Mouse (Mus musculus) cortical plate, adult 2 months (tissue): ENCODE data around the gene Alad. TPM values are rescaled to one million over a fixed set of nuclear protein-coding genes. Genes with fewer than 3 reads are reported as not detected.
A peak's percentile ranks its signal among the peaks of the same experiment; 100 is the strongest.
"Not testable (repeated sequence)": the region's sequence is repeated elsewhere in the genome, so short reads cannot be mapped to it uniquely, and the experiment has no call there.

Experiments used
- H3K27ac ChIP-seq: fragments of 200-500 bp; 2 replicates; pipeline ENCODE4 v1.5.1; 2012; ENCODE audit warnings: low read length, control low read depth, inconsistent platforms; ENCODE audit not compliant: insufficient read depth
- H3K4me1 ChIP-seq: fragments of 200-500 bp; 2 replicates; pipeline ENCODE4 v1.6.1; 2011; ENCODE audit warnings: low read length; ENCODE audit not compliant: control insufficient read depth, insufficient read depth
- H3K4me3 ChIP-seq: fragments of 200-500 bp; 2 replicates; pipeline ENCODE4 v1.5.1; 2011; ENCODE audit warnings: mild to moderate bottlenecking, low read length, control low read depth; ENCODE audit not compliant: insufficient read depth
- CTCF ChIP-seq: fragments of 200-500 bp; IDR thresholded peaks from 2 replicates; pipeline ENCODE4 v1.5.1; 2011; ENCODE audit warnings: mild to moderate bottlenecking, control low read depth, low read length; ENCODE audit not compliant: insufficient read depth; ENCODE audit errors: extremely low read depth
- POLR2A ChIP-seq: fragments of 200-500 bp; IDR thresholded peaks from 2 replicates; pipeline ENCODE4 v1.6.1; 2011; ENCODE audit warnings: mild to moderate bottlenecking, low read length, control low read depth; ENCODE audit not compliant: insufficient read depth; ENCODE audit errors: extremely low read depth
- polyA plus RNA-seq: library from polyadenylated mRNA; depleted of rRNA; stranded (reverse); fragments of >200 nt; gene quantifications from 2 replicates; pipeline ENCODE4 v1.2.3, GENCODE M21; 2012; rRNA removed

Alad gene
- polyA plus RNA-seq, 1 experiment, result 38.0 TPM

DNA sequence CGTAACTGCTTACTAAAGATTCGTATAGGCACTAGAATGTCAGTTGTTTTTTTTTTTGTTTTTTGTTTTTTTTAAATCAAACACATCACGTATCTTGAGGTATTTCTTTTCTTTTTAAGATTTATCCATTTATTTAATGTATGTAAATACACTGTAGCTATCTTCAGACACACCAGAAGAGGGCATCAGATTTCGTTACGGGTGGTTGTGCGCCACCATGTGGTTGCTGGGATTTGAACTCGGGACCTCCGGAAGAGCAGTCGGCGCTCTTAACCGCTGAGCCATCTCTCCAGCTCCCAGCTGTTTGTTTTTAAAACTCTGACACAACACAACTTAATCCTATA is 40.2 kb downstream of the Alad start:
- 0 out of 2 replicates have a peak, but pooled peaks have one; percentile 5 for TF ChIP-seq CTCF
- peak overlapping the region; percentile 20 for H3K4me3 ChIP-seq
- not testable (repeated sequence) for H3K4me1 ChIP-seq, H3K27ac ChIP-seq

- Histone ChIP-seq H3K4me1 (no peaks in the 10 kb centered on the region; the same call in 1 of the 2 replicates), H3K27ac (no peak overlapping the region), H3K4me3 (no peak overlapping the region)
- no peak for TF ChIP-seq POLR2A
Measured at GRCm38 (mm10) chr4:62477542-62478244, 42.0 kb downstream of the Alad start.

DNA sequence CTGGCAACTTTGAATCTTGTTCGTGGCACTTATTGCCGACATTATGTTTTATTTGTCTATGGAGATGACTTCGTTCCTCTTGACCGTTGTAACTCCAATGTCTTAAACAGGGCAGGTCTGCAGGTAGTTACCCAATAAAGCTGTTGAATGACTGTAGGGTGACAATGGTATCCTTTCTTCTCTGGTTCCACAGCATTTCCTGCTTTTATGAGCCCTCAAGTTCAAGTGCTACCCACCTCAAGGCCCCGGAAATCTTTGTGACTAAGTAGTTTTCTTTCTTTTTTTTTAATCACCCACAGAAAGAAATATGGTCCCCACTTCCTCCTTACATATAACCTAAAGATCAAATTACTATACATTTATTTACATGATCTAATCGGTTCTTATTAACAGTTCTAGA is 43.9 kb downstream of the Alad start:
- no peak overlapping the region for H3K27ac ChIP-seq
- no peaks in the 10 kb centered on the region; the same call in 1 of the 2 replicates for H3K4me1 ChIP-seq
- no peak overlapping the region for H3K4me3 ChIP-seq
- TF ChIP-seq POLR2A (no peak), CTCF (no peak)

GRCm38 (mm10) chr4:62475131-62475530 is 44.6 kb downstream of the Alad start:
- Histone ChIP-seq H3K4me3 (no peak overlapping the region), H3K27ac (no peak overlapping the region), H3K4me1 (no peaks in the 10 kb centered on the region; the same call in 1 of the 2 replicates)
- TF ChIP-seq CTCF (no peak), POLR2A (no peak)

- Histone ChIP-seq H3K27ac (no peak overlapping the region), H3K4me1 (no peaks in the 10 kb centered on the region), H3K4me3 (no peak overlapping the region)
- TF ChIP-seq POLR2A (no peak), CTCF (no peak)
Measured at GRCm38 (mm10) chr4:62472071-62472470, 47.6 kb downstream of the Alad start.

- H3K27ac ChIP-seq, result no peak within 1 kb of the TSS
- peak; percentile 29; the same call in 1 of the 2 replicates for TF ChIP-seq POLR2A
- TF ChIP-seq CTCF, result no peak
- H3K4me3 ChIP-seq, result peak within 1 kb of the TSS; percentile 55
- no peaks in the 10 kb centered on the region for H3K4me1 ChIP-seq
Measured at GRCm38 (mm10) chr4:62470598-62471051, 49.1 kb downstream of the Alad start, which contains the start of gene Wdr31. TSS of gene Wdr31 (minus strand) at chr4:62470896.

GRCm38 (mm10) chr4:62468158-62468557 is 51.6 kb downstream of the Alad start:
- no peak for TF ChIP-seq POLR2A
- TF ChIP-seq CTCF, result no peak
- no peaks in the 10 kb centered on the region for H3K4me1 ChIP-seq

DNA sequence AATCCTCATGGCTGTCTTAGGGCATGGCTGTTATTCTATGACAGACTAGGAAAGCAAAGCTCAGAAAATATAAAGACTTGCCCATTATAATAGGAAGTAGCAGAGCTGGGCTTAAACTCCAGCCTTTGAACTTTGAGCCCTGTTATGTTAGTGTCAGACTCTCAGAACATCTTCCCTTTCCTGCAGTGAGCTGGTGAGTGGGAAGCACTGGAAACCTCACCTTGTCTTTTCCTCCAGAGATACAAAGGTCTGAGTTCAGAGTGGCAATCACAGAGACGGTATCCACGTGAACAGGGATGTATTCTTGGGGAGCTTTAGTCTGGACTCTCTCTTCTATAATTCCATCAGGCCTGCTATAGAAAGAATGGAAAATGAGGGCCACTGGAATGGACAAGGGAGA is 56.6 kb downstream of the Alad start:
- TF ChIP-seq POLR2A (no peak), CTCF (no peak)
- H3K4me3 ChIP-seq, result no peak overlapping the region
- no peak overlapping the region for H3K27ac ChIP-seq
- H3K4me1 ChIP-seq, result peaks cover 2% of the 10 kb centered on the region; the same call in 1 of the 2 replicates

More at GRCm38 (mm10) chr4:62468158-62468557, 51.6 kb downstream of the Alad start:
- Histone ChIP-seq H3K27ac (no peak overlapping the region), H3K4me3 (no peak overlapping the region)

DNA sequence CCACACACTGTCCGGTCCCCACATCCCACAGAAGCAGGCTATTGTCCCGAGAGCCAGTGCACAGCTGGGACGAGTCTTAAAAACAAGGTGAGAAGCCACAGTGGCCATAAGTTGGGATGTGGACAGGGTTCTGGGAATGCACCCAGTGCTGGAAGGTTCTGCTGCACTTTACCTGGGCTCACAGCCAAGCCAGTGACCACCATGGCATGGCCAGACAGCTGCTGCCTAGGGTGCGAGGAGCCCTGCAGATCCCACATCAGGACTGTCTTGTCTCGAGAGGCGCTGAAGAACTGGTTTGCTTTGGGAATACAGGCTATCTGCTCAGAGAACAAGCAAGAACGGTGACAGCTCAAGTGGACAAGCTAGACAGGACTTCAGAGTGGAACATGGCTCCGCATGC is 59.4 kb downstream of the Alad start:
- Histone ChIP-seq H3K27ac (no peak overlapping the region), H3K4me1 (peaks cover 2% of the 10 kb centered on the region; the same call in 1 of the 2 replicates), H3K4me3 (no peak overlapping the region)
- TF ChIP-seq POLR2A (no peak), CTCF (no peak)

Other genes with a start within 250 kb of the Alad start
- gene Fkbp15, start 159.4 kb downstream of the Alad start, polyA plus RNA-seq, result 26.1 and 27.2 TPM in 2 replicates
- 17.1 and 18.1 TPM in 2 replicates for gene Slc31a1, start 159.2 kb downstream of the Alad start, polyA plus RNA-seq
- gene Cdc26, start 111.3 kb downstream of the Alad start, polyA plus RNA-seq, result 47.8 and 48.3 TPM in 2 replicates
- gene Prpf4, start 111.1 kb downstream of the Alad start, polyA plus RNA-seq, result 14.3 and 16.5 TPM in 2 replicates
- 0.09 and 0.15 TPM in 2 replicates for gene Rnf183, start 84.7 kb downstream of the Alad start, polyA plus RNA-seq
- 6.1 and 8.3 TPM in 2 replicates for gene Wdr31, start 49.0 kb downstream of the Alad start, polyA plus RNA-seq
- gene Bspry, start 39.9 kb downstream of the Alad start, polyA plus RNA-seq, result 0.58 and 0.62 TPM in 2 replicates
- gene Hdhd3, start 16.5 kb downstream of the Alad start, polyA plus RNA-seq, result 7.6 and 8.4 TPM in 2 replicates
- 26.0 TPM in 2 replicates for gene Pole3, start 5.2 kb upstream of the Alad start, polyA plus RNA-seq
- gene 4933430I17Rik, start 5.5 kb upstream of the Alad start, polyA plus RNA-seq, result 0.11 and 0.25 TPM in 2 replicates
- gene Rgs3, start 39.9 kb upstream of the Alad start, polyA plus RNA-seq, result 35.7 and 40.2 TPM in 2 replicates